Mouse (Mus musculus): ENCODE measurements around the gene Chek2. TPM values are rescaled to one million over a fixed set of nuclear protein-coding genes. Genes with fewer than 3 reads are reported as not detected.

The Chek2 gene
- polyA plus RNA-seq, 1 experiment from 2014 or later = 18.4 TPM

DNA sequence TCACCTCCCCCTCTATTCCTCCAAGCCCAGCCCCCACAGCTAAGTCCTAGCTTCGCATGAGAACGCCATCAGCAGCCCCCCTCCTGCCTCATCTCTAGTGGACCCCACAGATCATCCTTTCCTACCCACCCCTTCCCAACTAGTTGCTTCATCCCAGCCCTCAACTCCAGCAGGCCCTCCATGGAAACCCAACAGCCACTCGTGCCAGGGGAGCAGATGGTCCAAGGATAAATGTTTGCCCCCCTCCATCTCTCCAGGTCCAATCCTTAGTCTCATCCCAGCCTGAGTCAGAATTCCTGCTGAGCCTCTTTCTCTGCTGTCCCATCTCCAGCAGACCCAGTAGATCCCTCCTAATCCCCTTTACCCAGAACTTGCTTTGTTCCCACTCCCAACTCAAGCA is 76.5 kb downstream of the Chek2 start:
- WGBS = 78% methylated on average over 3 of the region's 3 CpGs
- H3K4me3 ChIP-seq = no peak overlapping the region
- no peak for ATAC-seq (ENCODE audit: low FRiP score)
- H3K9ac ChIP-seq = no peak overlapping the region
- 0 out of 2 replicates have a peak, but pooled peaks cover 2% of the 10 kb centered on the region for H3K4me1 ChIP-seq
- no peak overlapping the region for H3K4me2 ChIP-seq (replicated peaks)
- no peaks in the 10 kb centered on the region for H3K27me3 ChIP-seq
- no peaks in the 10 kb centered on the region for H3K36me3 ChIP-seq
- no peak overlapping the region for H3K27ac ChIP-seq
- H3K9me3 ChIP-seq (replicated peaks) = no peaks in the 10 kb centered on the region

DNA sequence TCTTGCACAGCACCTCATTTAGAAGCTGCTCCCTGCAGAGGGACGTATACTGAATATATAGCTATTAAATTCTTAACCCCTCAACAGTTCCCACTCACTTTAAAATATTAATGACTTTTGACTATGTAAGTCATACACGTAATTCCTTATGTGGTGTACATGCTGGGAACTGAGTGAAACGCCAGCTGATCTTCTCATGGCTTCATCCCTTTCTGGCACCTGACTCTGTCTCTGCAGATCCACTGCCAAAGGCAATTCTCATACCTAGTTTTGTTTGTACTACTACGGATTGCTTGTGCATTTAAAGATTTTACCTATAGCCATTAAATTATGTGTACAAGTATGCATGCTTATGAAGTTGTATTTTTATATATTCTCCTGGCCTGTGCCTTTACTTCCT is 79.8 kb downstream of the Chek2 start:
- Histone ChIP-seq H3K27ac (no peak overlapping the region), H3K9me3 (replicated peaks) (no peaks in the 10 kb centered on the region), H3K9ac (no peak overlapping the region), H3K4me1 (no peaks in the 10 kb centered on the region), H3K27me3 (no peaks in the 10 kb centered on the region), H3K36me3 (no peaks in the 10 kb centered on the region), H3K4me3 (no peak overlapping the region), H3K4me2 (replicated peaks) (no peak overlapping the region)
- WGBS = 85% methylated on average over 4 of the region's 4 CpGs
- ATAC-seq (ENCODE audit: low FRiP score) = no peak

DNA sequence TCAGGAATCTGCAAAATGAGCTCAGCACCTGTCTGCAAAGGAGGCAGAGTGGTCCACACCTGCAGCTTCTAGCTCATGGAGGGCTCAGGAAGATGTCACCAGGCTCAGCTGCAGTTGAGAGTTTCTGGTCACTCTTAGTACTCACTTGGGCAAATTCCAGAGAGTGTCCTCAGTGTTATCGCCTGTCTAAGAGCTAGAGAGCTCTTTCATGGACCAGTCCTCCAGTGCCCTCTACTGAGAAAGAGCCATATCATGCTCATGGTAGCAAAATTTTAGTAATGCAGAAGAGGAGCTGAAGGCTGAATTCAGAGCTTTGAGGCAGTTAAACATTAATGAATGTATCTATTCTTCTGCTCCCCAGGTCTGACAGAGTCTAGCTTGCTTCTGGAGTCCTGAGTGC is 83.6 kb downstream of the Chek2 start:
- no peaks in the 10 kb centered on the region for H3K4me1 ChIP-seq
- no peak for ATAC-seq (ENCODE audit: low FRiP score)
- no peaks in the 10 kb centered on the region for H3K9me3 ChIP-seq (replicated peaks)
- no peak overlapping the region for H3K4me2 ChIP-seq (replicated peaks)
- H3K27ac ChIP-seq = no peak overlapping the region
- H3K4me3 ChIP-seq = no peak overlapping the region
- 22% methylated on average over 1 of the region's 1 CpGs for WGBS
- no peaks in the 10 kb centered on the region for H3K36me3 ChIP-seq
- no peaks in the 10 kb centered on the region for H3K27me3 ChIP-seq
- H3K9ac ChIP-seq = no peak overlapping the region

Other genes starting within 250 kb of the Chek2 start
- 50.0 and 50.6 TPM in 2 replicates for gene Noc4l, start 186.6 kb upstream of the Chek2 start, polyA plus RNA-seq (2016; fragmentation: Nextera tagmentation; extraction: Ambion mirVana)
- gene Ddx51, start 186.5 kb upstream of the Chek2 start, polyA plus RNA-seq (2016; fragmentation: Nextera tagmentation; extraction: Ambion mirVana) = 33.3 and 34.1 TPM in 2 replicates
- 55.4 and 61.4 TPM in 2 replicates for gene Ep400, start 69.3 kb upstream of the Chek2 start, polyA plus RNA-seq (2016; fragmentation: Nextera tagmentation; extraction: Ambion mirVana)
- gene Pus1, start 59.3 kb upstream of the Chek2 start, polyA plus RNA-seq (2016; fragmentation: Nextera tagmentation; extraction: Ambion mirVana) = 23.4 and 24.1 TPM in 2 replicates
- 35.4 and 38.1 TPM in 2 replicates for gene Ulk1, start 29.9 kb upstream of the Chek2 start, polyA plus RNA-seq (2016; fragmentation: Nextera tagmentation; extraction: Ambion mirVana)
- gene Hscb, start 202 bp upstream of the Chek2 start, polyA plus RNA-seq (2016; fragmentation: Nextera tagmentation; extraction: Ambion mirVana) = 18.5 and 21.4 TPM in 2 replicates
- 26.9 and 28.2 TPM in 2 replicates for gene Ttc28, start 39.8 kb downstream of the Chek2 start, polyA plus RNA-seq (2016; fragmentation: Nextera tagmentation; extraction: Ambion mirVana)

All from hindbrain, embryonic 12.5 days (tissue).